Mouse (Mus musculus): ENCODE results near the gene 1700037C18Rik. TPM values are rescaled to one million over a fixed set of nuclear protein-coding genes. Genes with fewer than 3 reads are reported as not detected.

1700037C18Rik gene
- polyA plus RNA-seq (2015; fragmentation: Nextera tagmentation; extraction: Ambion mirVana): 6.1 and 6.3 TPM in 2 replicates

DNA sequence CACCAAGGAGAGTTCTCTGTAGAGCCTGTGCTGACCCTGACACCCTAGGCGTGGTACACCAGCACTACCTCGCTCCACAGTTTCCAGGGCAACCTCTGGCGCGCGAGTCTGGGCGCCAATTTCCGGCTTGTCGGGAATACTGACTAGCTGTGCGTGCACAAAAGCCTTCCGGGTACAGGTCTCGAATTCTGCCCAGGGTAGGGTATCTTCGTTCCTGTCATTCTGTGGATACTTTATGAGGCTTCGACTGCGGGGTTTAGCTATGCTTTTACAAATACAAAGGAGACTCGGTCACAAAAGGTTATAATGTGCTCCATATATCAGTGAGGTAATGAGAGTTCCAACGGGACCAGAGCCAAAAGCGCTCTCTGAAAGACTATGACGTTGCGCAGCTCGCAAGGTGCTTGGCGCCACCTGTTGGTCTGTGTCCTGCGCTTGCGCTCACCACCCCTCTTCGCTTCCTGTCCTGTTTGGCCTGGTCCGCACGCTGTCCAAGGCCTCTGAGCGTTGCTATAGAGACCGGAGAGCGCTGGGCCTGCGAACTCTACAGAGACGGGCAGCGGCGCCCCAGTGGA, at the start of gene 1700037C18Rik, which contains the start of gene Cluap1:
1700037C18Rik (minus strand) TSS at position 153 of the 575 bp plus-strand sequence.
Cluap1 (plus strand) TSS at position 265 of the 575 bp plus-strand sequence.

GRCm38 (mm10) chr16:3884201-3885064, 24.1 kb downstream of the 1700037C18Rik start, which contains the start of the genes Zfp597 and Gm20695:
Zfp597 (minus strand) TSS chr16:3884561.
Gm20695 (plus strand) TSS chr16:3884648.

GRCm38 (mm10) chr16:3872216-3873047, 36.1 kb downstream of the 1700037C18Rik start, which contains the start of gene Naa60:
Naa60 (plus strand) TSS chr16:3872375.

GRCm38 (mm10) chr16:3846711-3847518, 61.6 kb downstream of the 1700037C18Rik start, which contains the start of gene Zfp174:
Zfp174 (plus strand) TSS chr16:3847268.

Other genes starting within 250 kb of the 1700037C18Rik start
- gene Mefv, start 190.6 kb downstream of the 1700037C18Rik start, polyA plus RNA-seq (2015; fragmentation: Nextera tagmentation; extraction: Ambion mirVana): 0.77 and 1.2 TPM in 2 replicates
- gene Zfp263, start 164.6 kb downstream of the 1700037C18Rik start, polyA plus RNA-seq (2015; fragmentation: Nextera tagmentation; extraction: Ambion mirVana): 21.9 and 24.9 TPM in 2 replicates
- gene Olfr15, start 77.8 kb downstream of the 1700037C18Rik start, polyA plus RNA-seq (2015; fragmentation: Nextera tagmentation; extraction: Ambion mirVana): 0.05 TPM in 1 of 2 replicates, not detected in the other
- 0.25 and 0.40 TPM in 2 replicates for gene Zfp174, start 61.4 kb downstream of the 1700037C18Rik start, polyA plus RNA-seq (2015; fragmentation: Nextera tagmentation; extraction: Ambion mirVana)
- 24.0 and 29.9 TPM in 2 replicates for gene Naa60, start 36.3 kb downstream of the 1700037C18Rik start, polyA plus RNA-seq (2015; fragmentation: Nextera tagmentation; extraction: Ambion mirVana)
- gene Zfp597, start 24.1 kb downstream of the 1700037C18Rik start, polyA plus RNA-seq (2015; fragmentation: Nextera tagmentation; extraction: Ambion mirVana): 2.1 and 3.5 TPM in 2 replicates
- gene Gm20695, start 24.0 kb downstream of the 1700037C18Rik start, polyA plus RNA-seq (2015; fragmentation: Nextera tagmentation; extraction: Ambion mirVana): 0.38 and 1.2 TPM in 2 replicates
- 16.4 and 17.4 TPM in 2 replicates for gene Cluap1, start 112 bp upstream of the 1700037C18Rik start, polyA plus RNA-seq (2015; fragmentation: Nextera tagmentation; extraction: Ambion mirVana)
- 0.82 and 1.5 TPM in 2 replicates for gene Nlrc3, start 67.9 kb upstream of the 1700037C18Rik start, polyA plus RNA-seq (2015; fragmentation: Nextera tagmentation; extraction: Ambion mirVana)
- gene Slx4, start 95.1 kb upstream of the 1700037C18Rik start, polyA plus RNA-seq (2015; fragmentation: Nextera tagmentation; extraction: Ambion mirVana): 8.3 and 8.5 TPM in 2 replicates
- 0.75 and 1.4 TPM in 2 replicates for gene Dnase1, start 128.3 kb upstream of the 1700037C18Rik start, polyA plus RNA-seq (2015; fragmentation: Nextera tagmentation; extraction: Ambion mirVana)
- 49.4 and 53.1 TPM in 2 replicates for gene Trap1, start 169.1 kb upstream of the 1700037C18Rik start, polyA plus RNA-seq (2015; fragmentation: Nextera tagmentation; extraction: Ambion mirVana)

Data from spleen, postnatal 0 days (tissue).